Mouse (Mus musculus): ENCODE results near the gene Acpp.

DNA sequence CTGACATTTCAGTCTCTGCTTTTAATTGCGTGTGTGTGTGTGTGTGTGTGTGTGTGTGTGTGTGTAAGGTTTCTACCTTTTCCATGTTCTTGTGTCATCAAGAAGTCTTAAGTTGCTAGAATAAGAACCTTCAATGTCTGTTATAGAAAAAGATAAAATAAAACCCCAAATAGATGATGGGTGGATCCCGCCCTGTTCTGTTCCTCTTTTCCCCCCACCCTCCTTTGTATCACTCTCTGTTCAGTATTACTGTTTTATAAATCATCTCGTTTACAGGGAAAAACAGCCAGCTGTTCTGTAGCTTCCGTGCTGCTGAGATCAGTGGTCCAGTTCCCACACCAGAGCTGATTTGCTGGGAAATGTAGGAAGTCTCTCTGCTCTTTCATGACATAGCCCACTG, 65.5 kb downstream of the Acpp start:
- TF ChIP-seq CTCF (IDR thresholded peaks at IDR 0.05; ENCODE audit: control insufficient read depth, insufficient read depth, insufficient replicate concordance, low read depth, low read length) (no peak), POLR2A (IDR thresholded peaks at IDR 0.05; ENCODE audit: control insufficient read depth, low read depth, low read length) (no peak)

All from testis, adult 2 months (tissue).